Mouse (Mus musculus) spleen, embryonic (tissue): ENCODE results near the gene Stkld1.

Experiments used
- CTCF ChIA-PET: fragments of 350-600 bp; sonication (Branson Sonifier 250); formaldehyde crosslinking; loops from one replicate; lab custom pipeline; 2022; lab: Charles Lee

Stkld1 gene

GRCm38 (mm10) chr2:26914148-26914941, 19.5 kb upstream of the Stkld1 start:
- CTCF ChIA-PET: no interaction called here

GRCm38 (mm10) chr2:26915927-26916728, 17.7 kb upstream of the Stkld1 start, which contains the start of the genes Surf2 and Surf1:
Gene Surf2, plus strand, starts transcription at chr2:26916367.
Gene Surf1, minus strand, starts transcription at chr2:26916530.
- CTCF ChIA-PET: interaction anchor here (1.0 kb wide), 1 partner anchor 14 kb away, joined by 3 read pairs; no protein-coding TSS in a partner anchor

GRCm38 (mm10) chr2:26916738-26917137, 17.1 kb upstream of the Stkld1 start:
- CTCF ChIA-PET: interaction anchor here (1.0 kb wide), 1 partner anchor 13 kb away, joined by 3 read pairs; no protein-coding TSS in a partner anchor

- CTCF ChIA-PET: no interaction called here
Observed at GRCm38 (mm10) chr2:26919684-26920083, 14.2 kb upstream of the Stkld1 start.

GRCm38 (mm10) chr2:26920190-26920855, 13.5 kb upstream of the Stkld1 start:
- CTCF ChIA-PET: no interaction called here

- CTCF ChIA-PET: no interaction called here
Observed at GRCm38 (mm10) chr2:26921784-26922183, 12.1 kb upstream of the Stkld1 start.

GRCm38 (mm10) chr2:26927745-26928476, 5.9 kb upstream of the Stkld1 start:
- CTCF ChIA-PET: interaction anchor here (0.6 kb wide), 1 partner anchor 27 kb away, joined by 3 read pairs; no protein-coding TSS in a partner anchor

DNA sequence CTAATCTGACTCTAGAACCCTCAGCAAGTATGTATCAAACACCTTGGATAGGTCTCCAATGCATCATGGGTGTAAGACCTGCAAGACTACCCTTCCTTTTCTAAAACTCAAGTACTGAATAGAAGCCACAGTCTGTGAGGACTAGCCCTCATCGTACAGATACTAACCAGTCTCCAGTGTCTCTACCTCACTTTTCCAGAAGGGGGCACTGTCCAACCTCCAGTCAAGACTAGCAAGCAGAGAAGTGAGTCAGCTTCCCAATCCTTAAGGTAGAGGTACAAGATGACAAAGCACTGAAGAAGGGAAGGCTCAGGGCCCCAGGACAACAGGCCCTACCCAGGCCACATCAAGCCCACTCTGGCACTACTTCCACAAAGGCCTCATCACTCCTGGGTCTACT, 3.5 kb upstream of the Stkld1 start:
- CTCF ChIA-PET: interaction anchor here (0.6 to 1.0 kb wide), 2 partner anchors 14 to 108 kb away, joined by 3 read pairs; partner anchors contain the start of gene Surf1

- CTCF ChIA-PET: interaction anchor here (0.6 kb wide), 1 partner anchor 14 kb away, joined by 3 read pairs; no protein-coding TSS in a partner anchor
Observed at GRCm38 (mm10) chr2:26932473-26933303, 1.2 kb upstream of the Stkld1 start.

DNA sequence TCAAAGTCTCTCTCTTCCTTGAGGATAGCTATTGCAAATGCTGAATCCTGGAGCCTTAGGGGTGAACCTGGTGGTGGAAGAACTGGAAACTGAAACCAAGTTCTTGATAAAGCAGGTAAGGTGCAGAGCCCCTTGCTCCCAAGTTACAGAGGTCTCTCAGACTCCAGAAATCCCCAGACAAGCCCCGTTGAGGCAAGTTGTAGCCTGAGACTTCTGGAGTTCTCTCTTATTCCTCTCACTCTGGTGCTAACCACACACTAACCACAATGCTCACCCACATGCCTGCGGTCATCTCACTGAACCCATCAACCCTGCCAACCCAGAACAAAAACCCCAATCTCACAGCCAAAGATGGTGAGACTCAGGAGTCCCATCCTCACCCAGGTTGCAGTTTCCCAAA, 1.4 kb downstream of the Stkld1 start:
- CTCF ChIA-PET: interaction anchor here (0.7 kb wide), 1 partner anchor 370 kb away, joined by 4 read pairs; no protein-coding TSS in a partner anchor

- CTCF ChIA-PET: interaction anchor here (0.8 kb wide), 1 partner anchor 499 kb away, joined by 3 read pairs; no protein-coding TSS in a partner anchor
Observed at GRCm38 (mm10) chr2:26936425-26936824, 2.6 kb downstream of the Stkld1 start.

GRCm38 (mm10) chr2:26941539-26941938, 7.7 kb downstream of the Stkld1 start:
- CTCF ChIA-PET: no interaction called here

DNA sequence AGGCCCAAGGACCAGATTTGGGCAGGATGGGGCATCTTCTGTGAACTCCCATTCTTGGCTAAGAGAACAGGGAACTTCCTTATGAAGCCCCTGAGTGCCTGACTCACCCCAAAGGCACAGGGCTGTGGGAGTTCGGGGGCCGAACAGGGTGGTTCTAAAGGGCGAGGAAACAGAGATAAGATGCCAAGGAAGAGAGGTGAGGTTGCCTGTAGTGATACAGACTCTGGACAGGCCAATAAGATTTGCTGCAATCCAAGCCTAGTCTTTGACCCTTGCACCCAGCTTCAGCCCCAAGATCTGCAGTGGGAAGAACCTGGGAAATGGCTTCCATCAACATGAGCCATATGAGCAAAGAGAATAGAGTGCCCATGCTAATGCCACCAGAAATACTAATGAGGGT, 9.4 kb downstream of the Stkld1 start:
- CTCF ChIA-PET: no interaction called here

DNA sequence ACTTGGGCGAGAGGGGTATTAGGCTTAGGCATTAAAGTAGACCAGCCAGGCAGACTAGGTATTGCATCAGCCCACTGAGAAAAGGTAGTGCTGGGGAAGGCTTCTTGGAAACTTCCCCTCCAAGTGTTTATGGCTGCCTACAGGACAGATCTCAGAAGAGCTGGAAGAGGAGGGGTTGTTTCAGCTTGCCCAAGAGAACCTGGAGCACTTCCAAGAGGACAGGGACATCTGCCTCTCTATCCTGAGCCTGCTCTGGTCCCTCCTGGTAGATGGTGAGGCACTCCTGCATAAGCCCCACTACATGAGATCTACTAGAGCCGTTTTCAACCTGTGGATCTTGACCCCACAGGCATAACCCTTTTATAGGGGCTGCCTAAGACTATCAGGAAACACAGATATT, 16.6 kb downstream of the Stkld1 start:
- CTCF ChIA-PET: no interaction called here

DNA sequence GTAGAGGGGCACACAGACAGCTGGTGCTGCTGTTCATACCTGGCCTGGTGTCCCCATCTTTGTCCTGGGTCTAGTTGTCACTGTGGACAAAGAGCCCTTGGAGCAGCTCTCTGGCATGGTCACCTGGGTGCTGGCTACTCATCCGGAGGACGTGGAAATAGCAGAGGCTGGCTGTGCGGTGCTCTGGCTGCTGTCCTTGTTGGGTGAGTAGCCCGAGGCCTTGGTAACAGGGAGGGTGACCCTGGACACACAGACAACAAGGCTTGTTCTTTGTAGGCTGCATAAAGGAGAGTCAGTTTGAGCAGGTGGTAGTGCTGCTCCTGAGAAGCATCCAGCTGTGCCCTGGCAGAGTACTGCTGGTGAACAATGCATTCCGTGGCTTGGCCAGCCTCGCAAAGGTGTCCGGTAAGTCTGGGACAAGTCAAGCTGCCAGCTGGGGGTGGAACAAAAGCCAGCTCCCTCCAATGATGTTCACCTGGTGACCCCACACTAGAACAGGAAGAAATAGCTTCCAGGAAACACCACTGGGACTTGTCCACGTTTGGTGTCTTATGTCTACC, 17.6 kb downstream of the Stkld1 start:
- CTCF ChIA-PET: no interaction called here

DNA sequence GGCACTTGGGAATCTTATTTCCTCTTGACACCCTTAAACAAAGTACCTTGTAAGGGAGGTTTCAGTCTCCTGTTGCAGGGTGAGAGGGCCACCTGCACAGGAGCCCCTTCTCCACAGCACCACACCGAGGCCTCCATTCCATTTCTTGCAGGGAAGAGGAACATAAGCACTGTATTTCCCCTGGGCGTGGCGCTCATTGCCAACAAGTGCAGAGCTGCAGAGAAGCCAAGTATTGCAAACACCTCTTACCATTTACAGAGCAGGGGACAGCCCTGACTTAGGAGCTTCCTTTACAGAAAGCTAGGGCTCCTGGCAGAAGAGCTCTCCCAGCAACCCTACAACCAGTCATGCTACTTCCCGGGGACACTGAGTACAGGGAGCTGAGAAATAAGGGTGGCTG, 18.3 kb downstream of the Stkld1 start:
- CTCF ChIA-PET: no interaction called here

DNA sequence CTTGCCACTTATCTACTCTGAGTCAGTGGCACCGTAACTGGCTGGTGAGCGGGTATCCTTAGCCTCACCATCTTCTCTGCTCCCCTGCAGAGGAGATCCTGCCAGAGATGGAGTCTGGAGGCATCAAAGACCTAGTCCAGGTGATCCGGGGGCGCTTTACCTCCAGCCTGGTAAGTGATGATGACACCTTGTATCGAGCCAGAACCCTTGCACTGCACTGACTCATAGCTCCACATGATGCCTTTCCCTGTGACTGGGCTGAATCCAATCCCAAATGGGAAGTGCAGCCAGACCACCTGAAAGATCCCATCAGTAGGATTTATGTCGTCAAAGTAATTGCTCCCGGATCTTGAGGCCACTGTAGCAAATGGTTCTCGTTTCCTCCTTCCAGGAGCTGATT, 19.0 kb downstream of the Stkld1 start:
- CTCF ChIA-PET: no interaction called here

- CTCF ChIA-PET: interaction anchor here (0.8 kb wide), 1 partner anchor 28 kb away, joined by 3 read pairs; no protein-coding TSS in a partner anchor
Observed at GRCm38 (mm10) chr2:26954735-26955395, 21.0 kb downstream of the Stkld1 start.
